In the genomic region with DNA sequence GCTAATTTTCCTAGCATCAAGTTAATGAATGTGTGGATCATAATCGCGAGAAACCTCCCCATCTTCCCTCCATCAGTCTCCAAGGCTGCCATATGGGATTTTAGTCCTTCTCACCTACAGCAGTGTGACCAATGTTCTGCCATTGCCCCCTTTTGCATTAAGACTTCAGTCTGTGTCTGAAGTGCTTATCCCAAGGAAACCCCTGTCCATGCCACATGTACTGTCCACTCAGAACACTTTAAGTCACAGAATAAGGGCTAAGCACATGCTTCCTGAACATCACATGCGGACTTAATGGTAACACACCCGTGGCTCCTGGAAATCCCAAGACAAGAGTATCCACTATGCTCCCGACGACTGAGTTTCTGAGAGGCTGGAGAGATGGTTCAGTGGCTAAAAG, we compare ENCODE assay signal across 19 mouse cellular contexts.
DNase-seq lines count a peak whose midpoint lies in the region; ATAC-seq and TF ChIP-seq lines count a peak whose summit lies in the region.
"Had no signal": no experiment of that assay in that cellular context is flagged by ENCODE, and none has a peak within 500 bp of the region (broad histone marks: within the 10 kb centered on the region; RNA-seq: fewer than 3 reads in every experiment).

No protein-coding gene starts in this region.

- no peaks in the 10 kb centered on the region for H3K9me3 ChIP-seq in midbrain, embryonic 11.5 days (ENCODE audit: control insufficient read depth, low read length)
- no peaks in the 10 kb centered on the region for H3K9me3 ChIP-seq in midbrain, embryonic 14.5 days (ENCODE audit: control insufficient read depth, low read length)
- peaks cover 6% of the 10 kb centered on the region for H3K9me3 ChIP-seq in CH12.LX (replicated peaks; ENCODE audit: low read length)
- H3K9me3 ChIP-seq: G1E had no signal

- TF ChIP-seq POLR2A in CH12.LX (IDR thresholded peaks at IDR 0.05; ENCODE audit: low read depth, low read length) = no peak; the same call in 1 of the 2 replicates

- no peak overlapping the region for H3K4me3 ChIP-seq in midbrain, embryonic 11.5 days (ENCODE audit: low read depth, low read length)
- H3K4me3 ChIP-seq in midbrain, embryonic 14.5 days (replicated peaks; ENCODE audit: low read depth, low read length) = no peak overlapping the region
- H3K4me3 ChIP-seq in CH12.LX (replicated peaks in 1 of 3; ENCODE audit: low read depth in 2 of 3, low read length in 2 of 3, poor library complexity in 1 of 3) = no peak overlapping the region

- H3K36me3 ChIP-seq in midbrain, embryonic 11.5 days (ENCODE audit: control insufficient read depth, insufficient read depth, low read length) = no peaks in the 10 kb centered on the region
- H3K36me3 ChIP-seq in midbrain, embryonic 14.5 days (ENCODE audit: control insufficient read depth, insufficient read depth, low read length) = no peaks in the 10 kb centered on the region
- H3K36me3 ChIP-seq in CH12.LX (replicated peaks in 1 of 2; ENCODE audit: control insufficient read depth in 1 of 2, insufficient read depth in 1 of 2, low read length in 1 of 2) = peaks cover 0 to 45% of the 10 kb centered on the region in 2 experiments

- no peak overlapping the region for H3K4me2 ChIP-seq in midbrain, embryonic 11.5 days
- no peak overlapping the region for H3K4me2 ChIP-seq in midbrain, embryonic 14.5 days (ENCODE audit: low read length)
- no peak overlapping the region for H3K4me2 ChIP-seq in CH12.LX (ENCODE audit: insufficient read depth, low read depth, poor library complexity, severe bottlenecking)

- 90% methylated on average over 6 of the region's 6 CpGs for WGBS in midbrain, embryonic 11.5 days
- WGBS in midbrain, embryonic 14.5 days = 91% methylated on average over 6 of the region's 6 CpGs

- DNase-seq in midbrain, embryonic 11.5 days (ENCODE audit: low spot score, missing footprints) = peak; percentile 45
- no peak for DNase-seq in midbrain, embryonic 14.5 days
- no peak for DNase-seq in CH12.LX (ENCODE audit: extremely low read depth)
- DNase-seq in embryo, embryonic 10 days (ENCODE audit: low spot score) = no peak
- DNase-seq: adrenal gland, adult 2 months; adrenal gland, adult 8-10 months; adrenal gland, postnatal 10 days; adrenal gland, postnatal 14 days; adrenal gland, postnatal 25 days; adrenal gland, postnatal 36 days; B cell, adult 2 months; cerebellum, adult 11 months; cerebellum, adult 11-12 months; cerebellum, adult 18-20 months; cerebellum, adult 2 months had no signal

- TF ChIP-seq EP300 in CH12.LX (IDR thresholded peaks at IDR 0.05; ENCODE audit: low read length) = no peak

- no peak overlapping the region for H3K27ac ChIP-seq in midbrain, embryonic 11.5 days (ENCODE audit: low read depth, low read length)
- no peak overlapping the region for H3K27ac ChIP-seq in midbrain, embryonic 14.5 days (replicated peaks; ENCODE audit: low read depth, low read length)
- no peak overlapping the region for H3K27ac ChIP-seq in CH12.LX (ENCODE audit: insufficient read depth, low read depth)

- H3K79me2 ChIP-seq in CH12.LX (replicated peaks; ENCODE audit: control insufficient read depth, extremely low read depth, insufficient read depth, poor library complexity, severe bottlenecking) = peaks cover 17% of the 10 kb centered on the region

- H3K27me3 ChIP-seq in midbrain, embryonic 11.5 days (ENCODE audit: control insufficient read depth, insufficient read depth, low read length) = peaks cover 3% of the 10 kb centered on the region; the same call in 1 of the 2 replicates
- H3K27me3 ChIP-seq in midbrain, embryonic 14.5 days (ENCODE audit: control insufficient read depth, insufficient read depth, low read length) = no peaks in the 10 kb centered on the region
- no peaks in the 10 kb centered on the region for H3K27me3 ChIP-seq in CH12.LX (replicated peaks)

- H3K4me1 ChIP-seq in midbrain, embryonic 11.5 days (ENCODE audit: control insufficient read depth, insufficient read depth, low read length) = peaks cover 3% of the 10 kb centered on the region
- peaks cover 15% of the 10 kb centered on the region for H3K4me1 ChIP-seq in midbrain, embryonic 14.5 days (ENCODE audit: control insufficient read depth, insufficient read depth, low read length)
- peaks cover 9 to 34% of the 10 kb centered on the region in 2 experiments for H3K4me1 ChIP-seq in CH12.LX (ENCODE audit: control insufficient read depth in 1 of 2, insufficient read depth in 2 of 2)

- in situ Hi-C loops in CH12.LX (cut with MboI; ENCODE audit: low pct_ligation_motif_present, low pct_unique_long_range_greater_than_20kb, low sequenced_read_pairs) = no loop called here

- TF ChIP-seq RAD21 in CH12.LX (IDR thresholded peaks at IDR 0.05; ENCODE audit: low read depth, low read length) = no peak

- no peak for TF ChIP-seq CTCF in CH12.LX (conservative IDR thresholded peaks at IDR 0.05 in 1 of 2, IDR thresholded peaks at IDR 0.05 in 1 of 2; ENCODE audit: low read depth in 2 of 2, low read length in 2 of 2)

- H3K9ac ChIP-seq in midbrain, embryonic 11.5 days (ENCODE audit: low read length) = no peak overlapping the region
- no peak overlapping the region for H3K9ac ChIP-seq in midbrain, embryonic 14.5 days (replicated peaks; ENCODE audit: low read length)
- H3K9ac ChIP-seq in CH12.LX (ENCODE audit: insufficient read depth, low read depth) = no peak overlapping the region

- no peak for ATAC-seq in midbrain, embryonic 11.5 days (ENCODE audit: low FRiP score)
- no peak for ATAC-seq in midbrain, embryonic 14.5 days (ENCODE audit: low FRiP score, low TSS enrichment)
- ATAC-seq: activated CD4-positive, CD25-positive, alpha-beta regulatory T cell, adult 4 months; CD4-positive, CD25-positive, alpha-beta regulatory T cell, adult 4 months; Patski had no signal

- dilution Hi-C loops in CH12.LX (cut with MboI; ENCODE audit: extremely low pct_ligation_motif_present, extremely low pct_unique_long_range_greater_than_20kb, low sequenced_read_pairs) = no loop called here

TF ChIP-seq in CH12.LX, 34 proteins besides CTCF, POLR2A, EP300 and RAD21:
- TF ChIP-seq ZMIZ1 (IDR thresholded peaks at IDR 0.05; ENCODE audit: low read depth, low read length) = peak; percentile 15; the same call in 1 of the 2 replicates
- TF ChIP-seq USF1 (IDR thresholded peaks at IDR 0.05; ENCODE audit: low read depth, low read length) = no peak
- peak; percentile 94 for TF ChIP-seq POLR2AphosphoS2 (IDR thresholded peaks at IDR 0.05; ENCODE audit: low read depth, low read length)
- peak; percentile 15; the same call in 1 of the 2 replicates for TF ChIP-seq CHD2 (IDR thresholded peaks at IDR 0.05; ENCODE audit: low read length)
